11 mouse cellular contexts compared by ENCODE assay signal in the genomic region with DNA sequence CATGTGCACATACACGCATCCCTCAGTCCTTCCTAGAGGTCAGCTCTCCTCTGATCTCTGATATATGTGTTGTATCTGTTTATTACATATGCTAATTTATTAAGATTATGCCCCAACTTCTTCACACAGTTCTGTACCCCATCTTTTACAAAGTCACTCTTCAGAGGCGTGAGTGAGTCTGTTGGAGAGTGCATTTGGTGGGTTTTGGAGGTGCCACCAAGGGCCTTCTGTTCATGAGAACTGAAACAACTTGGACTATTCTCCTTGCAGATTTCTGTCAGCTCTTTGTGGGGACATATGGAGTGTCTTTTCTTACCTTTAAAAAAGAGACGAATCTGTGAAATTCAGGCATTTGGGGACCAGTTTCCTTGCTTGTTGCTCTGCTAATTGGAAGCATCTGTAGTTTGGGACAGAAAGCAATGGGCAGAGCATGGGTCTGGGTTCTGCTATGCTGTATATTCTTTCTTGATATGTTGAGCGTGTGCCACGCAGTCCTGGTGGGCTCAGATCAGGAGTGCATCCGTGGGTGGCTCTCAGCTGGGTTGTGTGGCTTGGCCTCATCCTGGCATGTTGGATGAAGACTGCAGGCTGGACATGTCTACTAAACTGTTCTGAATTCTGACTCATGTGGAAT.
"Had no signal": no experiment of that assay in that cellular context is flagged by ENCODE, and none has a peak within 500 bp of the region (broad histone marks: within the 10 kb centered on the region; RNA-seq: fewer than 3 reads in every experiment).

No protein-coding gene starts in this region.

- H3K9me3 ChIP-seq: kidney, embryonic 15.5 days; limb, embryonic 13.5 days; neural tube, embryonic 15.5 days had no signal

- H3K36me3 ChIP-seq: kidney, embryonic 15.5 days; limb, embryonic 13.5 days; neural tube, embryonic 15.5 days had no signal

- H3K4me2 ChIP-seq: kidney, embryonic 15.5 days; limb, embryonic 13.5 days; neural tube, embryonic 15.5 days had no signal

- H3K4me1 ChIP-seq: kidney, embryonic 15.5 days; limb, embryonic 13.5 days; neural tube, embryonic 15.5 days had no signal

- H3K27ac ChIP-seq: kidney, embryonic 15.5 days; limb, embryonic 13.5 days; liver, embryonic 14.5 days; neural tube, embryonic 15.5 days had no signal

- DNase-seq: kidney, adult 2 months; lung, adult 18-20 months; midbrain, embryonic 14.5 days; right cerebral cortex, adult 18-20 months; right cerebral cortex, postnatal 25 days; thymus, postnatal 4 days had no signal

- H3K27me3 ChIP-seq: kidney, embryonic 15.5 days; limb, embryonic 13.5 days; neural tube, embryonic 15.5 days had no signal

- H3K9ac ChIP-seq: kidney, embryonic 15.5 days; limb, embryonic 13.5 days; liver, embryonic 14.5 days; neural tube, embryonic 15.5 days had no signal

- H3K4me3 ChIP-seq: kidney, embryonic 15.5 days; limb, embryonic 13.5 days; myocyte; neural tube, embryonic 15.5 days had no signal
